Mouse (Mus musculus) stomach, postnatal 0 days (tissue): ENCODE results near the gene Tmprss4.

Experiments used
- CTCF ChIP-seq: IDR thresholded peaks from 2 replicates; pipeline ENCODE4 v1.5.1; 2016; ENCODE audit warnings: antibody characterized with exemption, low read depth, mild to moderate bottlenecking, moderate library complexity
- EP300 ChIP-seq: optimal IDR thresholded peaks from 2 replicates; pipeline ENCODE3; 2016; ENCODE audit warnings: antibody characterized with exemption

DNA sequence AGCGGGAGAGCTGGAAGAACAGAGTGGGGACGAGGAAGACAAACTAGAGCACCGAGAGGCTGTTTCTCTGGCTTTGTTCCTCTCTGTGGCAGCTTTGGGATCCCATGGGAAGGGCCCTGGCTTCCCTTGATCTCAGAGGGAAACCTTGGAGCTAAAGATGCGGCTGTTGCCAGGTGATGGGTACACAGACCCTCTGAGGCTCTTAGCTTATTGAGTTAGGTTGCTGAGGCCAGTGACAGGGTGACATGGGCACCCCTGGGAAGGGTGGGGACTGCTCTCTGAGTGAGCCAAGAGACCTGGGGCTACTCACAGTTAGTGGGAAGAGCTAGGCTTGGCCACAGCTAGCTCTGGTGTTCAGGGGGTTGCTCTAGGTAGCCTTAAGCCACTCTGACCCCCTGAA, 8.4 kb downstream of the Tmprss4 start:
- TF ChIP-seq CTCF, result no peak
- TF ChIP-seq EP300, result no peak
